Mouse (Mus musculus) adrenal gland, postnatal 36 days (tissue): ENCODE measurements around the gene Zfp719. TPM values are rescaled to one million over a fixed set of nuclear protein-coding genes. Genes with fewer than 3 reads are reported as not detected.

Source experiments
- DNase-seq, 2 experiments: peaks; one replicate each; pipeline ENCODE4 v3.0.0; 2021; ENCODE audit warnings: mixed read lengths in 1 of 2
- total RNA-seq, 2 experiments: library from RNA; stranded (reverse); gene quantifications; 2 replicates each; pipeline ENCODE4 v1.2.3; 2021

Zfp719 gene
- total RNA-seq, 2 experiments from 2014 or later = 16.4 to 19.9 TPM

DNA sequence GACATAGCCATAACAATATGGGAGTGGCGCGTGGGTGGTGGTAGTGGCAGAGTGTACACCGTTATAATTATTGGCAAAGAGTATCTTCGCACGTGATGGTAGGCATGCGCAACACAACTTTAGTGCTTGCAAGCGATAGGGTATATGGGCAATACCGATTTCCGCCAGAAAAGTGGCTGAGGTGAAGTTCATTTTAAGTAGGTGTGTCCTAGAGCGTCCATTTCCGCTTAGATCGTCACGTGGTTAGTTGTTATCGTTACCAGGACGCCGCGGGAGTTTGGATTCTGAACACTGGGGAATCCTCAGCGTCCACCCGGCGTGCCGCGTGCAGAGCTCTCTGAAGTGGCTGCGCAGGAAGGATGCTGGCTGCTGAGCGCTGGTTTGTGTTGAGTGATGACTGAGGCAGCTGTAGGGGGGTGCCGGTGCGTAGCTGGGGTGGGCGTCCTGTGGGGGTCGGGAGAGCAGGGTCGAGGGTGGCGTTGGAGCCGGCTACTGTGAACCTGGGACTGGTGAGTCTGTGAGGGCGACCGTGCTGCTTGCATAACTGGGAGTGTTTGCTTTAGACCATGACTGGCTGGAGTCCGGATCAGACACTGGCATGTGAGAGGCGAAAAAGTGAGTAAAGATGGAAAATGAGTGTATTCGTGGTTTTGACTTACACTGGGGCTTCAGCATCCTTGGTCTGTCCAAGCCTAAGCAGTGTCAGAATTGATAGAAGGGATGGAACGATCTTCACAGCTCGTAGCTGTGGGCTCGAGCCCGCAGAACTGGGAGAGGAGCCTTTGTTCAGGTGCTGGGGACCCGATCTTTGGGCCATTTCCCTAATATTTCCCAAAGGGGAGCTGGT lies 27.7 kb downstream of the Zfp719 start, which contains the start of gene Zfp819:
TSS of gene Zfp819 (plus strand) at position 274 of the 847 bp plus-strand sequence.
- DNase-seq = peak; percentile 78 to 80

DNA sequence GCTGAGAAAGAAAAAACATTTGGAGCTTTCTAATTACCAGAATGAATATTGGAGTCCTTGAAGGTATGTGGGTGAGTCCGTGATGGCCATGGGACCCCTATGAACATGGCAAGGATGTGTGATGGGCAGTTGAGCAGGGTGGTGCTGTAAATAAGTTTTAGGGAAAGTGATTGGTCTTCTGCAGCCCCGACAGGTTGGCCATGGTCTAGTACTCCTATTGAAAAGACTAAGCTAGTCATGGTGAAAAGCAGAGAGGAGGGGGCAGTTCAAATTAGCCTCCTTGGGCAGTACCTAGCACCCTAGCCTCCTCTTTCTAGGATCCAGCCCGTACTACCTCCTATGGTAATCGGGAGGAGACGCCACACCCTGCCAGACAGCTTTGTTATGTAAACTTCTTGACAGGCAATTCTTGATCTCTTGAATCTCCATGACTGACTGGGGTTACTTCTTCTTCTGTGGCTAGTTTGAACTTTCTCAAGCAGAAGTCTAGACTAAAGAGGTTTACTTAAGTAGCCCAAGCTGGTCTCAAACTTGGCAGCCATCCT lies 28.4 kb downstream of the Zfp719 start:
- no peak for DNase-seq

DNA sequence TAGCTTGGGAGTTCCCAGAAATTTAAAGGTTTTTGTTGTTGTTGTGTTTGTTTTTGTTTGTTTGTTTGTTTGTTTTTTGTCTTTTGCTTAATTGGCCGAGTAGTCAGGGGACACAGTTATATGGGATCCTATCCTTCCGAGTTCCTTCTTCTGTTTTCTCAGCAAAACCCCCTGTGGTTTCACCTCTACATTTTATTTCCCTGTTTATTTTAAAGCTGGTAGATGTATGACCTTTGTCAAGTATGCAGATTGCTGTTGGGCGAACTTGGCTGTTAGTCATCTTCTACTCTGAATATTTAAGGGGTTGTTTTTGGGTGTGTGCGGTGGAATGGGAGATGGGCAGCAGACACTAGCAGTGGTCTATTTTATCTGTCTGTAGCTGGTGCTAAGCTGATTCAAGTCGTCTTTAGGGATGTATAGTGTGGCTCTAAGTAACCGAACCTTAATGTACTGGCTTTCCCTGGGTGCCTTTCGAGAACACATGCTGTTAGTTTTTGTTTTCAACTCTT lies 29.0 kb downstream of the Zfp719 start:
- DNase-seq = no peak

DNA sequence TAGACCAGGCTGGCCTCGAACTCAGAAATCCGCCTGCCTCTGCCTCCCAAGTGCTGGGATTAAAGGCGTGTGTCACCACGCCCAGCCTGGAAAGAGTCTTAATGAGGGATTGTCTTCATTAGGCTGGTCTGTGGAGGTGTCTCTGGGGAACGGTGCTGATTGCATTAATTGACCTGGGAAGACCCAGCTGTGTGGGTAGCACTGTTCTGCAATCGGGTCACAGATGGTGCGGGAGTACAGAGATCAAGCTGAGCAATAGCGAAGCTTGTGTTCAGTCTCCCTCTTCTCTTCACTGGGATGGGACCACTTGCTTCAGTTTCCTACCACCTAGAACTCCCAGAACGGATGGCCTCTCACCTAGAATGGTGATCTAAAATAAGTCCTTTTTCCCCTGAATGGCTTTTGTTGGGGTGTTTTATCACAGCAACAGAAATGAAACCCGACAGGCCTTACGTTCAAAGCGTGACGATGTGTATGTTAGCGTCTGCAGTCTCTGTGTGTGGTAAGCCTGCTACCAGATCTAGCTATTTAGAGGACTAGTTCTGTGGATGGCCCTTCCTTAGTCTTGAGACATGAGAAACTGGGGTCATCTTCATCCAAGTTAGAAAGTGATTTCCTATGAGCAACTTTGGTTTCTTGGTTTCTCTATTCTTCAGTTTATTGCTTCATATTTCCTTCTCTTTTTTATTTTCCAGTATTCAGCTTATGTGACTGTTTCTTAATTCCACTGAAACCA lies 34.6 kb downstream of the Zfp719 start:
- no peak for DNase-seq

DNA sequence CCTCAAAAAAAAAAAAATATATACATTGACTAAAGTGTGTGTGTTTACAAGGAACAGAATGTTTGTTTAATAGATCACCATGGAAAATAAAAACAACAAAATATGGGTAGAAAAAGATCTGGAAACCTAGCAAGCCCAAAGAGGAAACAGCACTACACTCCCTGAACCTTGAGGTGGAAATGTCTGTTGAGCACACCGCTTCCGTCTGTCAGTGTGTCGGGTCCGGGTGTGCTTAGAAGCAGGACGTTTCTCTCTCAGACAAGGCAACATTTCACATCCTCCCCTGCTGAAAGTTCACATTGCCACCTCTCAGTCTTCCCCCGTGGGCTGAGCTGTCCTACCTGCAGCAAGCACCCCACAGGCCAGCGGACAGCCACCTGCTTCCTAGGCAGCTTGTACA lies 43.5 kb downstream of the Zfp719 start:
- DNase-seq = no peak

DNA sequence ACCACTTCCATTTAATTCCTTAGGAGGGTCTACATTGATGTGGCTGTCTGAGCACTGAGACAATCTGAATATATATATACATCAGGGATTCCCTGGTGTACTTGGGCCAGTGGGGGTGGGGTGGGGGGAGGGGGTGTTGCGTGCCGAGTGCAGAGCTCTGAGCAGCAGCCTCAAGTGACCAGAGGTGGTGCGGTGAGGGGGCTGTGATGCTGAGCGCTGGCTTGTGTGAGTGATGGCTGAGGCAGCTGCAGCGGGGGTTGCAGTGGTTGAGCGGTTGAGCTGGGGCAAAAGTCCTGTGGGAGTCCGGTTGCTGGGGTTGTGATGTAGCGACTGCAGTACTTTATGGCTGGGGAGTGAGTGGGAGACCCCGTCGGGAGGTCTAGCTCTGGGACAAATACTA lies 44.4 kb downstream of the Zfp719 start:
- no peak for DNase-seq

DNA sequence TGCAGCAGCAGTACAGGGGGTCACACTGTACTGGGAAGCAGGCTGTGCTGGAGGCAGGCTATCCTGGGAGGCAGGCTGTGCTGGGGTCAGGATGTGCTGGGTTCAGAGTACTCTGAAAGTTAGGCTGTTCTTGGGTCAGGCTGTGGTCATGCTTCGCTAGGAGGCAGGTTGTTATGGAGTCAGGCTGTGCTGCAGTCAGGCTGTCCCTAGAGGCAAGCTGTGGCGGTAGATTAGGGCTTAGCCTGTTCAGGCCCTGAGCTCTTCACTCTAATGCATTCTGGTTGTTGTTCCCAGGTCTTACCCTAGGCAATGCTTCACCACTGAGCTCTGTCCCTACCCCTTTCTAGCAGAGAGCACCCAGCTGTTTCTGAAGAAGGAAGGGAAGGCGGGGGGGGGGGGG lies 45.7 kb downstream of the Zfp719 start:
- DNase-seq = no peak

DNA sequence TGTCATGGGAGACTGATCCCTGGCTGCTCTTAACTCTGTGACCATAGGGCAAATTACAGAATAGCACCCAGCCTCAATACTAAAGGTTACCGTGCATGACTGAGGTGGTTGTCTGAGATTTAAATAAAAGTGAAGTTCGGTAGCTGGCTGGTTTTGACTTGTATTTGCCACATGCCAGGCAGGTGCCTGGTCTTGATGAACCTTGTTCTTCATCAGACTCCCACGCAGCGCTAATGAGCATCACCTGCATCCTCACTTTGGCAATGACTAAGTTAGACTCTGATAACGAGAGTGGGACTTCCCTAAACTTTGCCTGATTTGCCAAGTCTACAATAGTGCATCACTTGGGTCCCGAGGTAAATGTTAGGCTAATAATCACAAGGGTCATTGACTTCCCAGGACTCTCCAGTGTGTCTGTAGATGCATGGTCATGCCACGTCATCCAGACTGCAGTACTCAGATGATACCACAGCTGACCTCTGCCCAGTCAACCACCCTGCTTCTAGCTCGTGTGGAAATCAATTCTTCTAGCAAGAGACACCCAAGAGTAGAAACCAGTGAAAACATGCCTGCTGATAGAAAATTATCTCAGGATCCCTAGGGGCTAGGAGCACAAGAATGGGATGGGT lies 46.5 kb downstream of the Zfp719 start:
- no peak for DNase-seq

DNA sequence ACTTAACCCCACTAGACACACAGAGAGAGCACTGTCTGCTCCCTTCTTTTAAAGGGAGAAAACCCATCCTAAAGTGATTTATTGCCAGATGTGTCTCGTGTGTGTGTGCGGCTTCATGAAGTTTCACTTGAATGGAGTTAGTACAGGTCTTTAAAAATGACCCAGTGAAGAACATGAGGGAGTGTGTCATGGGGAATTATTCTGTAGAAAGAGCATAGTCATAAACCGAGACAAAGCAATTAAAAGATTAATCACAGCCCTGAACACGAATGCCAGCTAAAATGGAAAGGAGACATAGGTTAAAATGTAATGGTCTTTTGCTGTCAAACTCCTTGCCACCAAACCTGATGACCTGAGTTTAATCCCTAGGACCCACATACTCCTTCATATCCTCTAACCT lies 54.5 kb downstream of the Zfp719 start:
- no peak for DNase-seq

DNA sequence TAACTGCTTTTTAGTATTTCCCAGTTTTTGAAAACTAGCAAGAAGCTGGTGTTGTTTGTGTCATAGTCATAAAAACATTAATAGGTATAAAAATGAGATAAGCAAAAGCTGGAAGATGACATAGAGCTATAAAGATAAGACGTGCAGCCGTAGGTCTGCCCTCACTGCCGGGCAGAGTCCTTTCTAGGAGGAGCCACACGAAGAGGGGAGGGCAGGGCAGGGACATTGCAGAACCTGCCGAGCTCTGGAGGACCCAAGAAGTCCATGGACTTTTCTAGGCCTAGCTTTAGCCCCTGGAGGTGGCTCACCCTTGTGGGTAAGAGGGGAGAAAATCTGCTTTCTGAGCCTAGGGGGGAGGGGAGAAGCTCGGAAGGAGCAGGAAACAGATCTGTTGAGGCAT lies 55.1 kb downstream of the Zfp719 start, which contains the start of gene Ceacam18:
TSS of gene Ceacam18 (plus strand) at position 208 of the 400 bp plus-strand sequence.
- DNase-seq = no peak

DNA sequence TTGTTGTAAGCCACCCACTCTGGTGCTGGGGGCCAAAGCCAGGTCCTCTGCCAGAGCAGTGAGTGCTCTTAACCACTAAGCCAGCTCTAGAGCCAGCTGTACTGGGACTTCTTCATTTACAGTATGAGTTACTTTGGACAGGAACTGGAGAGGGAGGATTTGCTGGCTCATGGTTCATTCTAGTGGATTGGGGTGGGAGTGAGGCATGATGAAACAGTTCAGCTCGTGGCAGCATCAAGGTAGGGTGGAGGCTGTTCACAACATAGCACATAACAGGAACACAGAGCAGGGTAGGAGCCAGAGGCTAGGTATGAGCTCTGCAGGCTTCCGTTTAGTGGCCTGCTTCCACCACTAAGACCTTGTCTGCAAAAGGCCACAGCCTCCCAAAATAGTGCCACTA lies 56.8 kb downstream of the Zfp719 start:
- DNase-seq = no peak

DNA sequence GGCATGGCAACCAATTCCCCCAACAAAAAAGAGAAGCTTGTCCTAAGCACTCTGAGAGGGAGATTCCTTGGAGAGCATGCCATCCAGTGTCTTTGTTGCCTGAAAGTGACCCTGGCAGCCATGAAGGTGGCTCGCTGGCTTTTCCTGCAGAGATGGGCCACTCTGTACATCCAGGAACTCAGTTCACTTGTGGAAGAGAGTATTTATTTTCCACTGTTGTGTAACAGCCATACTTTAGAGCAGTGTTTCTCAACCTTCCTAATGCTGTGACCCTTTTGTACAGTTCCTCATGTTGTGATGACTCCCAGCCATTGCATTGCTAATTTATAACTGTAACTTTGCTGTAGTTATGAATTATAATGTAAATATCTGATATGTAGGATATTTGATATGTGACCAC lies 57.7 kb downstream of the Zfp719 start:
- no peak for DNase-seq

DNA sequence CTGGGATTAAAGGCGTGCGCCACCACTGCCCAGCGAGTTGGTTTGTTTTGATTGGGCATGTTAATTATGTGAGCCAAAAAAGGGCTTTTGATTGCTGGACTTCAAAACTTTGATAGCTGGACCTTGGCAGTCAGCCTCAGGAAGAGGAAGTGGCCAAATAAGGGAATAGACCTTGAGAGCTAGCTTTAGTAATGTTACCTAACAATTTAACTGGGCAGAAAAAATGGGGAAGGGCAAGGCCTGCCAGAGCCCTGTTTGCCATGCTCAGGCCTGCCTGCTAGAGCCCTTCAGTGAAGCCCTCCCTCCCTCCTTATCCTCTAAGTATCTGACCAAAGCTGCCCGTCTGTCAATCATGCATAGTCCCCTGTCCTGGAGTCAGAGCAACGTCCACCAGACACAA lies 63.2 kb downstream of the Zfp719 start:
- peak; percentile 64 to 70 for DNase-seq

Other genes starting within 250 kb of the Zfp719 start
- under 1 TPM in 1 of 2 experiments, not detected in 1; 0.20 TPM for gene Siglecf, start 228.3 kb upstream of the Zfp719 start, total RNA-seq
- under 1 TPM in 1 of 2 experiments, not detected in 1; 0.33 TPM for gene Siglecg, start 171.4 kb upstream of the Zfp719 start, total RNA-seq
- not detected for gene Lim2, start 151.9 kb upstream of the Zfp719 start, total RNA-seq
- under 1 TPM in 1 of 2 experiments, not detected in 1; 0.50 TPM for gene Nkg7, start 142.5 kb upstream of the Zfp719 start, total RNA-seq
- gene Cldnd2, start 138.8 kb upstream of the Zfp719 start, total RNA-seq = not detected
- gene Etfb, start 135.5 kb upstream of the Zfp719 start, total RNA-seq = 100 to 1,000 TPM; 504 to 548 TPM
- 1 to 10 TPM in 1 of 2 experiments, not detected in 1; 1.2 TPM for gene Gm45233, start 135.5 kb upstream of the Zfp719 start, total RNA-seq
- gene Vsig10l, start 116.5 kb upstream of the Zfp719 start, total RNA-seq = 1 to 10 TPM; 1.5 to 1.7 TPM
- gene Iglon5, start 89.5 kb upstream of the Zfp719 start, total RNA-seq = 1 to 10 TPM; 1.3 to 1.5 TPM
- gene 4931406B18Rik, start 73.7 kb upstream of the Zfp719 start, total RNA-seq = not detected
- gene Cd33, start 35.2 kb upstream of the Zfp719 start, total RNA-seq = 1 to 10 TPM; 2.2 to 3.7 TPM
- 1 to 10 TPM; 2.5 to 2.6 TPM for gene Zfp658, start 17.4 kb upstream of the Zfp719 start, total RNA-seq
- gene Zfp819, start 27.6 kb downstream of the Zfp719 start, total RNA-seq = under 1 TPM in 1 of 2 experiments, not detected in 1; 0.26 TPM
- gene Ceacam18, start 55.1 kb downstream of the Zfp719 start, total RNA-seq = not detected
- 1 to 10 TPM; 2.4 to 3.6 TPM for gene Siglece, start 80.6 kb downstream of the Zfp719 start, total RNA-seq
- 10 to 100 TPM; 11.2 to 14.6 TPM for gene Ctu1, start 92.4 kb downstream of the Zfp719 start, total RNA-seq
- gene Klk14, start 110.8 kb downstream of the Zfp719 start, total RNA-seq = not detected
- not detected for gene Klk13, start 133.0 kb downstream of the Zfp719 start, total RNA-seq
- gene Klk12, start 189.3 kb downstream of the Zfp719 start, total RNA-seq = not detected
- not detected for gene Klk11, start 195.0 kb downstream of the Zfp719 start, total RNA-seq
- gene Klk10, start 201.4 kb downstream of the Zfp719 start, total RNA-seq = under 1 TPM; 0.23 to 0.33 TPM
- gene Klk9, start 212.3 kb downstream of the Zfp719 start, total RNA-seq = not detected
- 1 to 10 TPM; 1.1 to 2.3 TPM for gene Klk8, start 218.0 kb downstream of the Zfp719 start, total RNA-seq
- not detected for gene Klk7, start 231.7 kb downstream of the Zfp719 start, total RNA-seq
- gene Klk6, start 244.9 kb downstream of the Zfp719 start, total RNA-seq = not detected